Mouse (Mus musculus) liver, embryonic 14.5 days (tissue): ENCODE measurements at regions not wholly inside any gene's neighbourhood (a gene's known extent, or its start where the extent isn't known, plus 50 kb on each side); places are given as distances from the start of the nearest gene placed in this dataset.
A peak's percentile ranks its signal among the peaks of the same experiment; 100 is the strongest.
"Not testable (repeated sequence)": the region's sequence is repeated elsewhere in the genome, so short reads cannot be mapped to it uniquely, and the experiment has no call there.

ENCODE experiments used
- ATAC-seq: fragments of 200-750 bp; cut with Nextera tagmentation; 2 replicates; pipeline ENCODE4 v1.8.0; 2017; ENCODE audit warnings: moderate number of reproducible peaks, mild to moderate bottlenecking, moderate library complexity; ENCODE audit not compliant: insufficient read depth
- DNase-seq, 3 experiments: peaks; one replicate each; pipeline ENCODE4 v3.0.0-alpha.2; 2012 to 2013; ENCODE audit warnings: low read depth in 3 of 3, low spot score in 3 of 3
- H3K27ac ChIP-seq: fragments of 300-500 bp; sonication (generic); 2 replicates; pipeline ENCODE4 v1.5.1; 2014; ENCODE audit warnings: moderate library complexity, mild to moderate bottlenecking, control low read depth, inconsistent platforms
- H3K27me3 ChIP-seq: fragments of 300-500 bp; sonication (generic); 2 replicates; pipeline ENCODE4 v1.6.1; 2014; ENCODE audit warnings: mild to moderate bottlenecking, low read length, moderate library complexity; ENCODE audit not compliant: control insufficient read depth, insufficient read depth
- H3K36me3 ChIP-seq: fragments of 300-500 bp; sonication (generic); replicated peaks from 2 replicates; pipeline ENCODE4 v1.6.1; 2014; ENCODE audit warnings: low read depth; ENCODE audit not compliant: control insufficient read depth, insufficient read depth
- H3K4me1 ChIP-seq, 2 experiments: fragments of 200-500 bp in 1 of 2; fragments of 300-500 bp in 1 of 2; sonication (generic) in 1 of 2; replicated peaks; 2 replicates each; pipeline ENCODE4 v1.6.1; 2012 to 2014; ENCODE audit warnings: antibody characterized with exemption in 1 of 2, inconsistent platforms in 1 of 2, low read length in 1 of 2; ENCODE audit not compliant: control insufficient read depth in 2 of 2, insufficient read depth in 2 of 2
- H3K4me2 ChIP-seq: fragments of 300-500 bp; sonication (generic); 2 replicates; pipeline ENCODE4 v1.6.1; 2014; ENCODE audit warnings: low read depth, mild to moderate bottlenecking, control low read depth, moderate library complexity
- H3K4me3 ChIP-seq, 2 experiments: fragments of 200-500 bp in 1 of 2; fragments of 300-500 bp in 1 of 2; sonication (generic) in 1 of 2; 2 replicates each; pipeline ENCODE4 v1.5.1; 2012 to 2014; ENCODE audit warnings: low read depth in 2 of 2, low read length in 2 of 2, mild to moderate bottlenecking in 2 of 2, control low read depth in 1 of 2, inconsistent platforms in 1 of 2, moderate library complexity in 1 of 2; ENCODE audit not compliant: insufficient read depth in 1 of 2
- H3K9ac ChIP-seq: fragments of 300-500 bp; sonication (generic); replicated peaks from 2 replicates; pipeline ENCODE4 v1.6.1; 2014; ENCODE audit warnings: mild to moderate bottlenecking, control low read depth, moderate library complexity
- H3K9me3 ChIP-seq: fragments of 300-500 bp; sonication (generic); 2 replicates; pipeline ENCODE4 v1.6.1; 2016; ENCODE audit warnings: low read length, mixed read lengths; ENCODE audit not compliant: control insufficient read depth
- WGBS: fragments of 180-500 bp; shearing (Covaris S2); extraction: QIAGEN DNeasy Blood & Tissue Kit; methylation state at CpG from one replicate; pipeline ENCODE4 v1.1.7; 2014; ENCODE audit not compliant: insufficient replicate concordance; 5-methylcytosine and 5-hydroxymethylcytosine counted together

- not testable (repeated sequence) for H3K9me3 ChIP-seq, H3K27ac ChIP-seq, H3K27me3 ChIP-seq, H3K4me2 ChIP-seq, H3K4me1 ChIP-seq, H3K9ac ChIP-seq, ATAC-seq, H3K36me3 ChIP-seq
- peak overlapping the region; percentile 21 to 33; a peak in 3 of 4 replicates for H3K4me3 ChIP-seq
- DNase-seq, result peak in 2 of 3 experiments; percentile 0 to 16
- WGBS, result 1% methylated on average over 16 of the region's 42 CpGs
Observed at GRCm38 (mm10) chr12:20196386-20196785, 242.1 kb downstream of the Gm21863 start.

- H3K9ac ChIP-seq, H3K27ac ChIP-seq, H3K36me3 ChIP-seq, DNase-seq, H3K4me1 ChIP-seq, H3K27me3 ChIP-seq, ATAC-seq, H3K9me3 ChIP-seq: not testable (repeated sequence)
- peak overlapping the region; percentile 24; the same call in 1 of the 2 replicates for H3K4me2 ChIP-seq
- H3K4me3 ChIP-seq, result peak overlapping the region; percentile 30 to 33
- 2% methylated on average over 32 of the region's 37 CpGs for WGBS
Observed at GRCm38 (mm10) chr12:20196905-20197304, 242.6 kb downstream of the Gm21863 start.

- not testable (repeated sequence) for H3K9ac ChIP-seq, H3K4me1 ChIP-seq, H3K36me3 ChIP-seq, DNase-seq, H3K4me2 ChIP-seq, H3K4me3 ChIP-seq, ATAC-seq, H3K27ac ChIP-seq, H3K27me3 ChIP-seq
- H3K9me3 ChIP-seq, result peaks cover 22% of the 10 kb centered on the region
- WGBS, result 27% methylated on average over 1 of the region's 1 CpGs
Observed at GRCm38 (mm10) chr12:20223921-20224320, 269.6 kb downstream of the Gm21863 start.

GRCm38 (mm10) chr12:20226831-20227230 is 272.5 kb downstream of the Gm21863 start:
- H3K4me2 ChIP-seq, H3K9ac ChIP-seq, H3K4me3 ChIP-seq, H3K36me3 ChIP-seq, DNase-seq, ATAC-seq, H3K27me3 ChIP-seq, H3K4me1 ChIP-seq, H3K27ac ChIP-seq: not testable (repeated sequence)
- H3K9me3 ChIP-seq, result peaks cover 48% of the 10 kb centered on the region
- 65% methylated on average over 9 of the region's 9 CpGs for WGBS

GRCm38 (mm10) chr12:20227427-20228160 is 273.3 kb downstream of the Gm21863 start:
- not testable (repeated sequence) for H3K27ac ChIP-seq, H3K4me3 ChIP-seq, DNase-seq, H3K4me2 ChIP-seq, H3K27me3 ChIP-seq, H3K9ac ChIP-seq, H3K36me3 ChIP-seq, H3K4me1 ChIP-seq, ATAC-seq
- H3K9me3 ChIP-seq, result peaks cover 55% of the 10 kb centered on the region
- WGBS, result 68% methylated on average over 21 of the region's 21 CpGs

- 63% methylated on average over 21 of the region's 21 CpGs for WGBS
- not testable (repeated sequence) for H3K4me1 ChIP-seq, H3K4me2 ChIP-seq, DNase-seq, H3K27ac ChIP-seq, H3K4me3 ChIP-seq, H3K36me3 ChIP-seq, H3K9ac ChIP-seq, H3K27me3 ChIP-seq, ATAC-seq
- peaks cover 64% of the 10 kb centered on the region for H3K9me3 ChIP-seq
Observed at GRCm38 (mm10) chr12:20228321-20228999, 274.2 kb downstream of the Gm21863 start.

- not testable (repeated sequence) for H3K9ac ChIP-seq, DNase-seq, H3K4me1 ChIP-seq, H3K27ac ChIP-seq, H3K36me3 ChIP-seq, H3K4me3 ChIP-seq, H3K27me3 ChIP-seq, ATAC-seq, H3K4me2 ChIP-seq
- H3K9me3 ChIP-seq, result peaks cover 72% of the 10 kb centered on the region
- 62% methylated on average over 8 of the region's 8 CpGs for WGBS
Observed at GRCm38 (mm10) chr12:20229441-20229840, 275.1 kb downstream of the Gm21863 start.
